Mouse (Mus musculus) olfactory bulb, adult 2 months (tissue): ENCODE data around the gene Tmem198.

Source experiments
- CTCF ChIP-seq: fragments of 200-500 bp; IDR thresholded peaks from 2 replicates; pipeline ENCODE4 v1.5.1; 2012; ENCODE audit warnings: low read depth, mild to moderate bottlenecking, low read length, moderate library complexity; ENCODE audit not compliant: insufficient read depth
- POLR2A ChIP-seq: fragments of 200-500 bp; IDR thresholded peaks from 2 replicates; pipeline ENCODE4 v1.6.1; 2012; ENCODE audit warnings: mild to moderate bottlenecking, low read depth, low read length, moderate library complexity; ENCODE audit not compliant: insufficient read depth

- TF ChIP-seq CTCF (no peak), POLR2A (no peak)
These were observed 32.3 kb downstream of the Tmem198 start for GRCm38 (mm10) chr1:75511437-75512210.
